Mouse (Mus musculus) embryonic facial prominence, embryonic 11.5 days (tissue): ENCODE data around the gene Sdha. TPM values are rescaled to one million over a fixed set of nuclear protein-coding genes. Genes with fewer than 3 reads are reported as not detected.
A peak's percentile ranks its signal among the peaks of the same experiment; 100 is the strongest.

Source experiments
- ATAC-seq: fragments of 200-750 bp; cut with Nextera tagmentation; replicated peaks from 2 replicates; pipeline ENCODE4 v1.8.0; 2017; ENCODE audit warnings: low read depth; ENCODE audit not compliant: insufficient number of reproducible peaks, low FRiP score, low TSS enrichment
- DNase-seq: peaks from one replicate; pipeline ENCODE4 v3.0.0-alpha.2; 2015; ENCODE audit warnings: low spot score
- H3K27ac ChIP-seq: fragments of 300-500 bp; sonication (generic); replicated peaks from 2 replicates; pipeline ENCODE4 v1.5.1; 2014; ENCODE audit warnings: mild to moderate bottlenecking, low read depth, low read length, control low read depth
- H3K27me3 ChIP-seq: fragments of 300-500 bp; sonication (generic); 2 replicates; pipeline ENCODE4 v1.6.1; 2014; ENCODE audit warnings: mild to moderate bottlenecking, low read length, moderate library complexity, mixed read lengths; ENCODE audit not compliant: control insufficient read depth, insufficient read depth
- H3K36me3 ChIP-seq: fragments of 300-500 bp; sonication (generic); replicated peaks from 2 replicates; pipeline ENCODE4 v1.6.1; 2014; ENCODE audit warnings: low read depth, mild to moderate bottlenecking, low read length, moderate library complexity, mixed read lengths; ENCODE audit not compliant: control insufficient read depth, insufficient read depth
- H3K4me1 ChIP-seq: fragments of 300-500 bp; sonication (generic); 2 replicates; pipeline ENCODE4 v1.6.1; 2014; ENCODE audit warnings: low read length, mixed read lengths; ENCODE audit not compliant: control insufficient read depth, insufficient read depth
- H3K4me2 ChIP-seq: fragments of 300-500 bp; sonication (generic); 2 replicates; pipeline ENCODE4 v1.6.1; 2014; ENCODE audit warnings: low read depth, mild to moderate bottlenecking, control low read depth, low read length, moderate library complexity
- H3K4me3 ChIP-seq: fragments of 300-500 bp; sonication (generic); 2 replicates; pipeline ENCODE4 v1.5.1; 2014; ENCODE audit warnings: low read depth, low read length, control low read depth
- H3K9ac ChIP-seq: fragments of 300-500 bp; sonication (generic); replicated peaks from 2 replicates; pipeline ENCODE4 v1.6.1; 2014; ENCODE audit warnings: mild to moderate bottlenecking, control low read depth, low read length
- H3K9me3 ChIP-seq: fragments of 300-500 bp; sonication (generic); replicated peaks from 2 replicates; pipeline ENCODE4 v1.6.1; 2016; ENCODE audit warnings: mild to moderate bottlenecking, low read length, inconsistent platforms, mixed read lengths; ENCODE audit not compliant: control insufficient read depth
- WGBS: fragments of 180-500 bp; shearing (Covaris S2); extraction: QIAGEN DNeasy Blood & Tissue Kit; methylation state at CpG from one replicate; pipeline ENCODE4 v1.1.7; 2014; 5-methylcytosine and 5-hydroxymethylcytosine counted together
- polyA plus RNA-seq: library from polyadenylated mRNA; unstranded; fragments of >200 nt; fragmentation: Nextera tagmentation; extraction: Ambion mirVana; gene quantifications from 2 replicates; pipeline ENCODE4 v1.2.1, GENCODE M21; 2014

The Sdha gene
- 228 and 235 TPM in 2 replicates for polyA plus RNA-seq

DNA sequence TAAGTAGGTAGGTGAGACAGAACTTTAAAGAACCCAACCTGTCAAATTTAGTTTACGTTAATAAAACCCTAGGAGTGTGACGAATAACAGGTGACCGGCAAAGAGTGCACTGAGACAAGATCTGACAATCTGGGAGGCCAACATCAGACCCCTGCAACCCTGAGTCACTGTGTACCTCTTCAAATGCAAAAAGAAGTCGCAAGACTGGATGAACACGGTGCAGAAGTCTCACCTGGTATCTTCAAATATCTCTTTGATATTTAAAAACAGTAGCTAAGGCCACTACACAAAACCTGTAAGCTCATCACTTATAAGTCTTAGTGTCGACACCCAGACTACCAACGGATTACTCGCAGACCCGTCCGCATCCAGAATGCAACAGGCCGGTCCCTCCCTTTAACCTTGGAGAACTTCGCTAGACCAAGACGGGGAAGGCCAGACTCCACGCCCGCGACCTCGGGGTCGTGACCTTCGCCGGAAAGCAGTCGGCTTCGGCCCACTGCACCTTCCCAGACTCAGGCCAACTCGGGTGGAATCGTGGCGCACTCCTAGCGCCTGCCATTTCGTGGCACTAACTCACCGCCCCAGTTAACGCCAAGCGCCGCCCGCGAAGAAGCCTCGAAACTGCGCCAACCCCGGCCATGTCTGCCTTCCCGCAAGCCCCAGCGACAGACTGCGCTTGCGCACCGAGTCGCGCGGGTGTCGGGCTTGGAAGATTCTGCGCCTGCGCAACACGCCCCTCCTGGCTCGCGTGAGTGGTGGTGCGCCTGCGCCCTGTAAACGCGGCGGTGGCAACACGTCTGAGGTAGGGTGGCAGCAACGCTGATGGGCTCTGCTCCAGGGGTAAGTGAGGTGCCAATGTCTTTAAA is at the start of gene Sdha, which contains the start of gene Ccdc127:
Sdha (minus strand) TSS at position 715 of the 869 bp plus-strand sequence.
Ccdc127 (plus strand) TSS at position 744 of the 869 bp plus-strand sequence.
- ATAC-seq (peak; percentile 96), DNase-seq (peak; percentile 97)
- WGBS, result 2% methylated on average over 57 of the region's 57 CpGs
- Histone ChIP-seq H3K4me2 (peak within 1 kb of the TSS; percentile 66), H3K9ac (peak within 1 kb of the TSS; percentile 93), H3K4me1 (no peaks in the 10 kb centered on the region), H3K27ac (no peak within 1 kb of the TSS; the same call in 1 of the 2 replicates), H3K9me3 (no peaks in the 10 kb centered on the region), H3K4me3 (peak within 1 kb of the TSS; percentile 75), H3K27me3 (no peaks in the 10 kb centered on the region), H3K36me3 (no peaks in the 10 kb centered on the region; the same call in 1 of the 2 replicates)

DNA sequence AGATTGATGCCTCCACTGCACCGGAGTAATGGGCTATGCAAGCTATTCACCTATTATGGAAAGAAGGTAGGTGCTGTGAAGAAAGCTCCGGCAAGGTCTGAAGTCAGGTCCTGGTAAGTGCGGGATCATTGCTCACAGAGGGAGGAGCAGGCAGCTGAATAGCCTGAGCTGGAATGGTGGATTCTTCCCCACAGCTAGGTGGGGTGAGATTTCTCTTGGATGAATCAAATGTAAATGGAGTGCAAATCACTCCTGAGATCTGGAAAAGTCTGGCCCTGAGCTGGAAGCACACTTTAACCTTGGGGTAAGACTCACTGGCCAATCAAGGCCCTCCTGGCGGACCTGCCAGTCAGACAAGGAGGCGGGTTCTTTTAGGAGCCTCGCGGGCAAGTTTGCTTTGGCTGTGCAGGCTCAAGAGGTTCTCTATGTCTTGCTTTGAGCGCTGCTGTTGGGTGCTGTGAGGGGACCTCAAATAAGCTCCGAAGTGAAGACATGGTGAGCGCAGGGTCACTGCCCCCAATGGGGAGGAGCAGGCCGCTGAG is 49.3 kb upstream of the Sdha start, which contains the start of gene Ftl1-ps1:
Ftl1-ps1 (plus strand) TSS at position 397 of the 542 bp plus-strand sequence.
- Histone ChIP-seq H3K36me3 (no peaks in the 10 kb centered on the region), H3K4me2 (0 out of 2 replicates have a peak within 1 kb of the TSS, but pooled peaks have one; percentile 11), H3K27me3 (no peaks in the 10 kb centered on the region), H3K27ac (no peak within 1 kb of the TSS), H3K9ac (no peak within 1 kb of the TSS), H3K9me3 (no peaks in the 10 kb centered on the region), H3K4me1 (no peaks in the 10 kb centered on the region), H3K4me3 (no peak within 1 kb of the TSS)
- ATAC-seq (no peak), DNase-seq (no peak)
- 11% methylated on average over 11 of the region's 11 CpGs for WGBS

DNA sequence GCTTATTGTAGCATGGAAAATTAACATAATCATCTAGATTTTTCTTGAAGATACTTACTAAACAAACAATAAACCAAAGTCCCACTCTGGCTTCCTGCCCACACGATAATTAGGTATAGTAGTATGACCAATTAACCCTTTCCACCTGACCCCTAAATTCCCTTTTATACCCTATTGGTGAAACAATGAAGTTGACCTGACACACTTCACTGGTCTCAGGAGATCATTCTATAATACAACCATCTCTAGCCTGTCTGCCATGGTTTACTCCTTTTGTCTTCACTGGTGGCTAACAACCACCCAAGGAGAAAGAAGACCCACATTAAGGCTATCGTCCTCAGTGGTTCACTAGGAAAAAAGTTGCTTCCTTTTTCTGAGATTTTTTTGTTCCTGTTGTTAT is 41.1 kb upstream of the Sdha start:
- H3K4me3 ChIP-seq, result no peak overlapping the region
- no peak overlapping the region for H3K27ac ChIP-seq
- no peaks in the 10 kb centered on the region for H3K9me3 ChIP-seq
- WGBS, result 84% methylated on average over 2 of the region's 2 CpGs
- no peak overlapping the region for H3K4me2 ChIP-seq
- no peaks in the 10 kb centered on the region for H3K27me3 ChIP-seq
- DNase-seq (no peak), ATAC-seq (no peak)
- no peaks in the 10 kb centered on the region for H3K36me3 ChIP-seq
- no peak overlapping the region for H3K9ac ChIP-seq
- H3K4me1 ChIP-seq, result no peaks in the 10 kb centered on the region

DNA sequence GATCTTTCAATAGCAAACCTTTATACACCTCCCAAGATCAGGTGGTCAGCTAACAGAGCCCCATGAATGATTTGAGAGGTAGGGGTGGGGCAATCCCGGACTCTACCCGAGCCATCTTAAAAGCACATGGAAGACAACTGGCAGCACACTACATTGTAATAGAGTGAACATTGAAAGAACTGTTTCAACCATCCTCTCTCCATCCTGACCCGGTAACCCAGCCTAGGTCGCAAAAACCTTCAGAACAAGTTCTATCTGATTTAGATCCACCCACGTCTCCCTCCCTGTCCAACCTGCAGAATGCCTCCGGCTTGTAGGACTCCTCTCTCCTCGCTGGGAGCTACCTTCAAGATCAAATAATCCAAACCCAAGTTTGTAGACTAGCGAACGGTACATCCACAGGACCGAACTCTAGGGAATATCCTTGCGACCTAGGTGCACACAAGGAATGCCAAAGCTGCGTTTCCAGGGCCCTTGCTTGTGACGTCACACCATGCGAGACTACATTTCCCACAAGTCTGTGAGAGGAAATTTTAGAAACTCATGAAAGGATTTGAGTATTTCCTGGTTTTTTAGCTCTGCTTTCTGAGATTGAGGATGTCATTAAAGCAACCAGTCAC is 40.4 kb upstream of the Sdha start, which contains the start of gene Zfp72:
Zfp72 (minus strand) TSS at position 466 of the 620 bp plus-strand sequence.
- WGBS, result under 1% methylated on average over 14 of the region's 14 CpGs
- peak within 1 kb of the TSS; percentile 56 for H3K9ac ChIP-seq
- no peaks in the 10 kb centered on the region for H3K27me3 ChIP-seq
- peak within 1 kb of the TSS; percentile 51 for H3K4me3 ChIP-seq
- H3K27ac ChIP-seq, result no peak within 1 kb of the TSS
- ATAC-seq (peak; percentile 91), DNase-seq (peak; percentile 81)
- H3K9me3 ChIP-seq, result no peaks in the 10 kb centered on the region
- no peaks in the 10 kb centered on the region for H3K36me3 ChIP-seq
- H3K4me1 ChIP-seq, result no peaks in the 10 kb centered on the region
- peak within 1 kb of the TSS; percentile 46 for H3K4me2 ChIP-seq

DNA sequence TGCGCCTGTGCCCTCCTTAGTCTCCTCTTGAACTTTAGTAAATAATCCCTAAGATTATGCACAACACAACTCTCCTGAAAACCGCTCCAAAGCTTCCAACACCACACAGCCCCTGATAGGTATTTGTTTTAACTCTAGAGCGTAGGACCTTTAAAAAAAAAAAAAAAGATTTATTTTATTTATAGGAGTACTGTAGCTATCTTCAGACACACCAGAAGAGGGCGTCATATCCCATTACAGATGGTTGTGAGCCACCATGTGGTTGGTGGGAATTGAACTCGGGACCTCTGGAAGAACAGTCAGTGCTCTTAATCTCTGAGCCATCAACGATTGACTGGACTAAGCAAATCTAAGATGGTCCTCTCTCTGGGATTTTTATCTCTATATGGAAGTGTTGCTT is 39.6 kb upstream of the Sdha start:
- Histone ChIP-seq H3K4me2 (no peak overlapping the region; the same call in 1 of the 2 replicates), H3K36me3 (no peaks in the 10 kb centered on the region), H3K27me3 (no peaks in the 10 kb centered on the region), H3K4me3 (no peak overlapping the region), H3K4me1 (no peaks in the 10 kb centered on the region), H3K9ac (no peak overlapping the region), H3K9me3 (no peaks in the 10 kb centered on the region), H3K27ac (no peak overlapping the region)
- no peak for ATAC-seq
- no peak for DNase-seq
- WGBS, result 70% methylated on average over 6 of the region's 6 CpGs

DNA sequence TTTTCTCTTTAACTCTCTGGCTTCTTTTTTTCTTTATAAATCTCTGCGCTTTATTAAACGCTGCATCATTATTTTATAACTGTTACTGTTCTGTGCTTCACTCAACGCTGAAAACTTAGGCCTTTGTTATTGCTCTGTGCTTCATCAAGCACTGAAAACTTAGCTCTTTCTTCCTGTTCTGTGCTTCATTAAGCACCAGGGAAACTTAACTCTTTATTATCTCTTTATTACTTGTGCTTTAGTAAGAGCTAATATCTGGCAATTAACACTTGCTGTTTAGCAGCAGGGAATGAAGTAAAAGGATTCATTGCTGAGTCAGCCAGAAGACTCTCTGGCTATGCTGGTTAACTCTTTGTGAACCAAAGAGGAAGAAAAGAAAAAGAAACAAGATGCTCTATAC is 32.2 kb upstream of the Sdha start:
- no peak overlapping the region for H3K27ac ChIP-seq
- no peak for ATAC-seq
- WGBS, result 70% methylated on average over 3 of the region's 3 CpGs

DNA sequence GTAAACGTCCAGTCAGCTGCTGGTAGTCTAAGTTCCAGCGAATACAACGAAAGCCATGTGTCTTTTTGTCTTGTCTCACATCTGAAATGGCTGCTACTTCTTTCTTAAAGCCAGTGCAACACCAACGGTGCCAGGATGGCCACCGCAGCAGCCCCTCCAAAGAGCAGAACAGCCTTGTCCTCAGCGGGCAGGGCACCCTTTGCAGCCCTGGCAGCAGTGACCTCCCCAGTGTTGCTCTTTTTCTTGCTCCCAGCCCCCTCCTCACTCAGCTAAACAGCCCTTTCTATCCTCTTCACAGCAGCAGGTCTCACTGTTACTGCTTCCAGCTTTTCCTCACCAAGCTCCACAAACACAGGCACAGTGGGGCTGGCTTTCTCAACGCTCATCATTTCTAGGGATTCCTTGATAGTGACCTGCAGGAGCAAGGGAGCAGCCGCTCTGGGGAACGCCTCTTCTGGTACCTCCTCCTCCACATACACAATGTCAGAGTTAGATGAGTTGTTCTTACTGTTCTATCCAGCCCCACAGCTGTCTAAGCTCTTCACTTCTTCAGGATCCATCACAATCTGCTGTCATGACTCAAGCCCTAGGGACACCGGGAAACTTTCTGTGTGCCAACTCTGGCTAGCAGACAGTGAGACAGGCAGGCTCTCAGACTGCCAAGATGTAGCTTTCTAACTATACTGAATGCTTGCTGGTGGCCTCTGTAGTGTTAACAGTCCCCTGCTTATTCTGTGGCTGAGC is 31.6 kb upstream of the Sdha start:
- no peak overlapping the region for H3K4me3 ChIP-seq
- no peaks in the 10 kb centered on the region for H3K27me3 ChIP-seq
- no peak for ATAC-seq
- H3K4me1 ChIP-seq, result no peaks in the 10 kb centered on the region
- no peaks in the 10 kb centered on the region for H3K36me3 ChIP-seq
- 74% methylated on average over 10 of the region's 10 CpGs for WGBS
- H3K9ac ChIP-seq, result no peak overlapping the region
- DNase-seq, result no peak
- H3K27ac ChIP-seq, result no peak overlapping the region
- no peaks in the 10 kb centered on the region for H3K9me3 ChIP-seq
- H3K4me2 ChIP-seq, result no peak overlapping the region

More for the DNA sequence above, 32.2 kb upstream of the Sdha start:
- Histone ChIP-seq H3K27me3 (no peaks in the 10 kb centered on the region), H3K9me3 (no peaks in the 10 kb centered on the region), H3K9ac (no peak overlapping the region), H3K4me2 (no peak overlapping the region), H3K4me1 (no peaks in the 10 kb centered on the region), H3K4me3 (no peak overlapping the region), H3K36me3 (no peaks in the 10 kb centered on the region)
- no peak for DNase-seq
